Mouse (Mus musculus) midbrain, embryonic 12.5 days (tissue): ENCODE data around the gene Sirt3. TPM values are rescaled to one million over a fixed set of nuclear protein-coding genes. Genes with fewer than 3 reads are reported as not detected.

ENCODE experiments used
- ATAC-seq: fragments of 200-750 bp; cut with Nextera tagmentation; 2 replicates; pipeline ENCODE4 v1.8.0; 2017; ENCODE audit warnings: low read depth, moderate TSS enrichment, moderate library complexity; ENCODE audit not compliant: low FRiP score
- H3K27ac ChIP-seq: fragments of 300-500 bp; sonication (generic); replicated peaks from 2 replicates; pipeline ENCODE4 v1.5.1; 2016; ENCODE audit warnings: mild to moderate bottlenecking
- H3K27me3 ChIP-seq: fragments of 300-500 bp; sonication (generic); 2 replicates; pipeline ENCODE4 v1.6.1; 2016; ENCODE audit warnings: mild to moderate bottlenecking
- H3K36me3 ChIP-seq: fragments of 300-500 bp; sonication (generic); 2 replicates; pipeline ENCODE4 v1.6.1; 2016
- H3K4me1 ChIP-seq: fragments of 300-500 bp; sonication (generic); 2 replicates; pipeline ENCODE4 v1.6.1; 2016
- H3K4me2 ChIP-seq: fragments of 300-500 bp; sonication (generic); replicated peaks from 2 replicates; pipeline ENCODE4 v1.6.1; 2016; ENCODE audit warnings: mild to moderate bottlenecking, moderate library complexity
- H3K4me3 ChIP-seq: fragments of 300-500 bp; sonication (generic); 2 replicates; pipeline ENCODE4 v1.5.1; 2016; ENCODE audit warnings: mild to moderate bottlenecking
- H3K9ac ChIP-seq: fragments of 300-500 bp; sonication (generic); replicated peaks from 2 replicates; pipeline ENCODE4 v1.6.1; 2016; ENCODE audit warnings: mild to moderate bottlenecking, moderate library complexity
- H3K9me3 ChIP-seq: fragments of 300-500 bp; sonication (generic); 2 replicates; pipeline ENCODE4 v1.6.1; 2016; ENCODE audit warnings: mild to moderate bottlenecking
- WGBS: fragments of 180-500 bp; shearing (Covaris S2); methylation state at CpG from one replicate; pipeline ENCODE4 v1.1.7; 2016; 5-methylcytosine and 5-hydroxymethylcytosine counted together
- polyA plus RNA-seq: library from polyadenylated mRNA; unstranded; fragments of >200 nt; fragmentation: Nextera tagmentation; extraction: Ambion mirVana; gene quantifications from 2 replicates; pipeline ENCODE4 v1.2.1, GENCODE M21; 2016

Sirt3 gene
- polyA plus RNA-seq, 1 experiment from 2014 or later: 28.9 TPM

- peak within 1 kb of the TSS; percentile 81 for H3K4me3 ChIP-seq
Observed at GRCm38 (mm10) chr7:140856785-140857549, 25.1 kb downstream of the Sirt3 start, which contains the start of gene Ric8a. TSS of gene Ric8a (plus strand) at chr7:140856957.

GRCm38 (mm10) chr7:140855860-140856784 is 26.0 kb downstream of the Sirt3 start, which contains the start of gene Gm45785:
TSS of gene Gm45785 (minus strand) at chr7:140856331.
- peak; percentile 80 for ATAC-seq
- Histone ChIP-seq H3K27me3 (no peaks in the 10 kb centered on the region), H3K9me3 (no peaks in the 10 kb centered on the region), H3K9ac (peak within 1 kb of the TSS; percentile 93), H3K27ac (peak within 1 kb of the TSS; percentile 90), H3K36me3 (peaks cover 61% of the 10 kb centered on the region), H3K4me1 (peaks cover 32% of the 10 kb centered on the region), H3K4me2 (peak within 1 kb of the TSS; percentile 99), H3K4me3 (peak within 1 kb of the TSS; percentile 81)
- 1% methylated on average over 51 of the region's 51 CpGs for WGBS

More at GRCm38 (mm10) chr7:140856785-140857549, 25.1 kb downstream of the Sirt3 start, which contains the start of gene Ric8a:
- peak; percentile 79 for ATAC-seq
- H3K27ac ChIP-seq: peak within 1 kb of the TSS; percentile 90
- under 1% methylated on average over 50 of the region's 50 CpGs for WGBS
- H3K9ac ChIP-seq: peak within 1 kb of the TSS; percentile 93
- H3K9me3 ChIP-seq: no peaks in the 10 kb centered on the region
- peaks cover 64% of the 10 kb centered on the region for H3K36me3 ChIP-seq
- peak within 1 kb of the TSS; percentile 99 for H3K4me2 ChIP-seq
- no peaks in the 10 kb centered on the region for H3K27me3 ChIP-seq
- H3K4me1 ChIP-seq: peaks cover 32% of the 10 kb centered on the region

DNA sequence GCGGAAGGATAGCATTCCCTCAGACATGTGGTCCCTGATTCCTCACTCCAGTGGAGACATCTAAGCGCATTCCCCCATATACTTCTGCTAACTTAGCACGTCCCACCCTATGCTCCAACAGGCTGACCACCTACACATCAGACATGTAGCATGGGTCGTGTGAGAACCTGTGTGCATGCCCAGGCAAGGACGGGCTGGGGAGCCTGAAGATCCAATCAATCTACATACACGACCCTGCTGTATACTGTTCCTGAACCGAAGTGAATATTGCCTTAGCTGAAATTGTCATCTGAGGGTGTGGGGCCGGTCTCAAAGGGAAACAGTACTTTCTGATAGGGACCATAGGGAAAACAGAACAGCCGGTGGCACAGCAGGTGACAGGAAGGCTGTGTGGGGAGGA is 26.9 kb downstream of the Sirt3 start:
- peaks cover 32% of the 10 kb centered on the region for H3K4me1 ChIP-seq
- H3K36me3 ChIP-seq: peaks cover 52% of the 10 kb centered on the region
- peak overlapping the region; percentile 99 for H3K4me2 ChIP-seq
- H3K27ac ChIP-seq: no peak overlapping the region
- H3K9me3 ChIP-seq: no peaks in the 10 kb centered on the region
- peak overlapping the region; percentile 81 for H3K4me3 ChIP-seq
- H3K27me3 ChIP-seq: no peaks in the 10 kb centered on the region
- WGBS: 79% methylated on average over 9 of the region's 9 CpGs
- peak overlapping the region; percentile 93 for H3K9ac ChIP-seq
- no peak for ATAC-seq

- Histone ChIP-seq H3K4me2 (no peak overlapping the region), H3K27me3 (no peaks in the 10 kb centered on the region), H3K9ac (no peak overlapping the region), H3K27ac (no peak overlapping the region), H3K9me3 (no peaks in the 10 kb centered on the region), H3K4me3 (no peak overlapping the region), H3K4me1 (peaks cover 29% of the 10 kb centered on the region), H3K36me3 (peaks cover 46% of the 10 kb centered on the region)
- 95% methylated on average over 18 of the region's 18 CpGs for whole genome bisulfite sequencing
- no peak for ATAC-seq
Observed at GRCm38 (mm10) chr7:140854483-140854882, 27.6 kb downstream of the Sirt3 start.

DNA sequence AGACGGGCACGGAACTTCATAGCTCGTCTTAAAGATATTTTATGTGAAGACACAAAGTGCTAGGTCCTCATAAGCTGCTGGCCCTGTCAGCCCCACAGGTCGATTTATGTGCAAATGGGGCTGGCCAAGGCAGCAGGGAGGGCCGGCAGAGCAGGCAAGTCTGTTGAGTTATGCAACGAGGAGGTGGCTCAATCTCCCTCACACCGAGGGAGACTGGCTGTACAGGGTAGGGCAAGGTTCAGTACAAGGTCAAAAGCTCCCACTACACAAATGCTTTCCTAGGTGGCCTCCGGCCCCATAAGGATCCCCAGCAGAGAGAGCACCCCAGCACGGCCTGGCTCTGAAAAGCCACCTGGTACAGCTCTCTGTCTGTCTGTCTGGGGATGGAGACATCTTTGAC is 28.7 kb downstream of the Sirt3 start:
- WGBS: 89% methylated on average over 9 of the region's 9 CpGs
- no peak for ATAC-seq
- H3K9me3 ChIP-seq: no peaks in the 10 kb centered on the region
- H3K4me1 ChIP-seq: peaks cover 18% of the 10 kb centered on the region
- H3K27me3 ChIP-seq: no peaks in the 10 kb centered on the region
- peaks cover 35% of the 10 kb centered on the region for H3K36me3 ChIP-seq
- H3K4me2 ChIP-seq: no peak overlapping the region
- no peak overlapping the region for H3K27ac ChIP-seq
- no peak overlapping the region for H3K9ac ChIP-seq
- H3K4me3 ChIP-seq: no peak overlapping the region

- H3K9me3 ChIP-seq: no peaks in the 10 kb centered on the region
- H3K4me3 ChIP-seq: no peak overlapping the region
- no peak for ATAC-seq
- H3K36me3 ChIP-seq: peaks cover 34% of the 10 kb centered on the region
- no peak overlapping the region for H3K27ac ChIP-seq
- no peak overlapping the region for H3K9ac ChIP-seq
- H3K4me1 ChIP-seq: peaks cover 10% of the 10 kb centered on the region
- H3K4me2 ChIP-seq: no peak overlapping the region
- no peaks in the 10 kb centered on the region for H3K27me3 ChIP-seq
- 98% methylated on average over 4 of the region's 4 CpGs for WGBS
Observed at GRCm38 (mm10) chr7:140851916-140852315, 30.2 kb downstream of the Sirt3 start.

- no peak overlapping the region for H3K27ac ChIP-seq
- peaks cover 22% of the 10 kb centered on the region for H3K36me3 ChIP-seq
- WGBS: 91% methylated on average over 10 of the region's 10 CpGs
- no peaks in the 10 kb centered on the region for H3K4me1 ChIP-seq
- H3K9me3 ChIP-seq: no peaks in the 10 kb centered on the region
- ATAC-seq: no peak
- H3K9ac ChIP-seq: no peak overlapping the region
- no peak overlapping the region for H3K4me2 ChIP-seq
- H3K27me3 ChIP-seq: peaks cover 10% of the 10 kb centered on the region
- H3K4me3 ChIP-seq: no peak overlapping the region
Observed at GRCm38 (mm10) chr7:140848591-140848990, 33.5 kb downstream of the Sirt3 start.

GRCm38 (mm10) chr7:140847755-140848580 is 34.1 kb downstream of the Sirt3 start, which contains the start of gene Odf3:
TSS of gene Odf3 (plus strand) at chr7:140847805.
- Histone ChIP-seq H3K4me3 (no peak within 1 kb of the TSS), H3K27me3 (peaks cover 16% of the 10 kb centered on the region), H3K36me3 (peaks cover 16% of the 10 kb centered on the region), H3K27ac (no peak within 1 kb of the TSS), H3K4me1 (no peaks in the 10 kb centered on the region), H3K9ac (no peak within 1 kb of the TSS), H3K9me3 (no peaks in the 10 kb centered on the region), H3K4me2 (no peak within 1 kb of the TSS)
- 72% methylated on average over 11 of the region's 11 CpGs for WGBS
- ATAC-seq: no peak

GRCm38 (mm10) chr7:140846676-140847075 is 35.4 kb downstream of the Sirt3 start:
- Histone ChIP-seq H3K9ac (no peak overlapping the region), H3K4me1 (no peaks in the 10 kb centered on the region), H3K27me3 (peaks cover 26% of the 10 kb centered on the region), H3K9me3 (no peaks in the 10 kb centered on the region), H3K27ac (no peak overlapping the region), H3K4me3 (no peak overlapping the region), H3K36me3 (0 out of 2 replicates have a peak, but pooled peaks cover 3% of the 10 kb centered on the region), H3K4me2 (no peak overlapping the region)
- ATAC-seq: no peak
- WGBS: 87% methylated on average over 10 of the region's 10 CpGs

DNA sequence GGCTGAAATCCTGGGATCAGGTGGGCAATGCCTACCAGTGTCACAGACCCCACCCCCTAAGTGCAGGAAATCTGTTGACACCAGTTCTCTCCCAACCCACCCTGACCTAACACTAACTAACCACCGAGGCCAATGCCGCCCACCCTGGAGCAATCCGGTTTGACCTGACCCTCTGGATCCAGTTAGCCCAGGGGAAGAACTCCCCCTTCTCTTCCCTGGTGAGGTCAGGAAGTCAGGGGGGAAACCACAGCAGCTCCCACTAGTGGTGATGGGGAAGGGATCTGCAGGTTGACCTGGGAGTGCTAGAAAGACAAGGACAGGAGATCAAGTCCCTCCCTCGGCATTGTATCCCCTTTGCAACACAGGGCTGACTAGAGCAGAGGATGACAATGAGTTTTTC is 36.4 kb downstream of the Sirt3 start:
- WGBS: 63% methylated on average over 4 of the region's 4 CpGs
- Histone ChIP-seq H3K36me3 (no peaks in the 10 kb centered on the region), H3K4me1 (no peaks in the 10 kb centered on the region), H3K4me3 (no peak overlapping the region), H3K4me2 (no peak overlapping the region), H3K9me3 (no peaks in the 10 kb centered on the region), H3K27me3 (peaks cover 36% of the 10 kb centered on the region), H3K27ac (no peak overlapping the region), H3K9ac (no peak overlapping the region)
- no peak for ATAC-seq

DNA sequence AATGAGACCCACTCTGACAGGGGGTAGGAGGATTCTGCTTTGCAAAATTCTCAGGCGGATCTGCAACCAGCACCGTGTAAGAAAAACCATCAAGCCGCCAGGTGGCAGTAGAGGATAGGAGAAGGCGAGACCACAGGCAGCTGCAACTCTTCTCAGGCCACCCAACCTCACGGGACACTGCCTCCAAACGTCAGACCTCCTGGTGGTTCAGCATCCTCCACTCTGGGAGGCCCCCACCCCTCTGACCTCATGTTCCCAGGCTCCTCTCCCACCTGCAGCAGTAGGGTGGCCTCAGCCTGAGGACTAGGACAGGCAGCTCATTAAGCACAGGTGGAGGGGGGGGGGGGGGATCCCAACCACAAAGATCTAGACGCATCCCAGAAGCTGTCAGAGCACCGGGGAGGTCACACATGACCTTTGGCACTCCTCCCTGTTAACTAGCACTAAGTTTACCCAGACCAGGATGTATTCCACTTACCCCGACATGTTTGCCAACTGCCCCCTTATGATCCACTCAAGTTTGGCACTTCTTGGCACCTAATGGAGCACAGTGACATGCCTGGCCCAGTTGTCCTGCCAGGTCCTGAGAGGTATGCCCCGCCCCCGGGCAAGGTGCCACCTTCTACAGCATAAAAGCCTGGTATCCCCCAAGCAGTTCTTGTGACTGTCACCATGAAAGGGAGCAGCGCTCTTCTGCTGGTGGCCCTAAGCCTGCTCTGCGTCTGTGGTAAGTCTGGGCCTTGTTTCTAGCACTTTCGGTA is 37.0 kb downstream of the Sirt3 start, which contains the start of gene Scgb1c1:
Scgb1c1 (plus strand) TSS at position 643 of the 761 bp plus-strand sequence.
- Histone ChIP-seq H3K4me1 (no peaks in the 10 kb centered on the region), H3K4me3 (no peak within 1 kb of the TSS), H3K27me3 (peaks cover 42% of the 10 kb centered on the region), H3K9ac (no peak within 1 kb of the TSS), H3K36me3 (no peaks in the 10 kb centered on the region), H3K9me3 (no peaks in the 10 kb centered on the region), H3K4me2 (no peak within 1 kb of the TSS), H3K27ac (no peak within 1 kb of the TSS)
- peak; percentile 78 for ATAC-seq
- 30% methylated on average over 14 of the region's 14 CpGs for WGBS
